Comparison of ENCODE assay signal across 13 mouse cellular contexts in genomic region chr14:23418955-23419354, GRCm38 (mm10).
"Had no signal": no experiment of that assay in that cellular context is flagged by ENCODE, and none has a peak within 500 bp of the region (broad histone marks: within the 10 kb centered on the region; RNA-seq: fewer than 3 reads in every experiment).

No protein-coding gene starts in this region.

- DNase-seq: lung, adult 18-20 months; lung, embryonic 14.5 days; lung, postnatal 10 days; lung, postnatal 4 days; midbrain, embryonic 14.5 days; retina, postnatal 1 day; right cerebral cortex, adult 18-20 months; right cerebral cortex, postnatal 25 days; right cerebral cortex, postnatal 4 days; spleen, adult 18-20 months; thymus, adult 18-20 months; thymus, postnatal 14 days; thymus, postnatal 36 days had no signal
